Mouse (Mus musculus) G1E (cell line): ENCODE results near the gene Spag8.

Experiments used
- CTCF ChIP-seq: IDR thresholded peaks from 2 replicates; pipeline ENCODE4 v1.5.1; 2012; ENCODE audit warnings: low read depth, low read length, inconsistent platforms, mixed read lengths
- GATA1 ChIP-seq: IDR thresholded peaks from 2 replicates; pipeline ENCODE4 v1.6.1; 2012; ENCODE audit warnings: borderline replicate concordance, low read length, inconsistent platforms, mixed read lengths
- GATA2 ChIP-seq: IDR thresholded peaks from 2 replicates; pipeline ENCODE4 v1.6.1; 2012; ENCODE audit warnings: low read depth, low read length, inconsistent platforms, borderline replicate concordance
- POLR2AphosphoS5 ChIP-seq: IDR thresholded peaks from 2 replicates; pipeline ENCODE4 v1.6.1; 2012; ENCODE audit warnings: low read depth, low read length, inconsistent platforms; ENCODE audit not compliant: insufficient replicate concordance
- TAL1 ChIP-seq: conservative IDR thresholded peaks from 2 replicates; pipeline ENCODE4 v1.6.1; 2012; ENCODE audit warnings: low read depth, low read length, inconsistent platforms, mixed read lengths

DNA sequence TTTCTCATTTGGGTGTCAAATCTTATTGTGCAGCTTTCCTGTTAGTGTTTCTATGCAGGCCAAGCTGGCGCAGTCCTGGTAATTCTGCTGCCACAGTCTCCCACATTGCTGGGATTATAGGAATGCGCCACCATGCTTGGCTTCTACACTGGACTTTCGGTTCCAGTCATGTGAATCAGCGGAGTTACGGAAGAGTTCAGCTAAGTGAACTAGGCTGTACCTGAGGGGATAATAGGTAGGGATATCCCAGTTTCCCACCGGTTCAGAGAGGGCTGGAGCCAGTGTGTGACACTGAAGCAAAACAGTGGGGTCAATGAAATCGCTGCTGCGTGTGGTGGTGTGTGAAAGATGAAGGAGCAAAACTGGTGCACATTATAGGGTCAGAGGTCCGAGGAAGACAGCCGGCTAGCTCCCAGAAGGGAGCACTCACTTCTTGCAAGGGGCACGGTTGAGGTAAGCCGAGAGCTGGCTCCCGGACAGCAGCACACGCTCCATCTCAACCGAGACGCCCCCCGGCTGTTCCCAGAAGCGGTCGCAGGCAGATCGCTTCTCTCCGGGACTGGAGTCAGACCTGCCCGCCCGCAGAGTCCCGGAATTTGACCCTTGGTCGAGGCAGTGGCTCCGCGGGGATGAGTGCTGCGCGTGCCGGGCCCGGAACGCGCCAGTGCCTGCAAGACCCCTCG, 2.4 kb upstream of the Spag8 start:
- TF ChIP-seq CTCF (no peak), POLR2AphosphoS5 (no peak), TAL1 (no peak), GATA1 (no peak), GATA2 (no peak)
